Mouse (Mus musculus) spleen, postnatal 14 days (tissue): Measurements from ENCODE around the gene B4galnt1.
"Not testable (repeated sequence)": the region's sequence is repeated elsewhere in the genome, so short reads cannot be mapped to it uniquely, and the experiment has no call there.

Experiments
- DNase-seq, 2 experiments: peaks; one replicate each; pipeline ENCODE4 v3.0.0; 2021 to 2022; ENCODE audit warnings: low spot score in 2 of 2

B4galnt1 gene

DNA sequence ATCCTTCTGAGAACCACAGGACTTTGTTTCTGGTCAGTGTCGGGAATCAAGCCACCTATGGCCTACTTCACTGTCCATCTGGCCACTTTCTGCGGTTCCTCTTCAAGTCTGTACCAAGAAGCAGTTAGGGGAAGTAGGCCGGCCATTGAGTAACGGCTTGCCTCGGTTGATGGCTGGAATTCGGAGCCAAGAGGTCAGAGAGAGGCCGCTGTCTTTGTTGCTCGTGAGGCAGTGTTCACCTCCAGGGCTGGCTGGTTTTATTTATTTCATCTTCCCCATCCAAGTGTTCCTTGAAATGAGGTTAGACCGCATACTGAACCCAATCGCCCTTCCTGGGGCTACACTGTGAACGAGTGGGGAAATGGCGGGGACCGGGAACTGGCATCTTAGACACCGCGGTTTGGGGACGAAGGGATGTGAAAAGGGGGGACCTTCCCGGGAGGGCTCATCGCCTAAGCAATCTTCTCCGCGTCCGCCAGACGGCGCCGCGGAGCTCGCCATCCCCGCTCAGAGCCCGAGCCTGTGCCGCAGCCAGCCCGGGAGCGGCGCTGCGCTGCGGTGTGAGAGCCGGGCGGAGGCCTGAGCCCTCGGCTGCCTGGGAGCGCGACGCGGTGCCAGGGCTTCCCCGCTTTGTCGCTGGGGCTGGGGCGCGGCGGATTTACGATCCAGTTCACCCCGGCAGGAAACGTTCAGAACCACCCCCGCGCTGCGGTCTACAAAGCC, at the start of gene B4galnt1:
B4galnt1 (plus strand) TSS at position 595 of the 723 bp plus-strand sequence.
- DNase-seq, result peak; percentile 64 to 74

DNA sequence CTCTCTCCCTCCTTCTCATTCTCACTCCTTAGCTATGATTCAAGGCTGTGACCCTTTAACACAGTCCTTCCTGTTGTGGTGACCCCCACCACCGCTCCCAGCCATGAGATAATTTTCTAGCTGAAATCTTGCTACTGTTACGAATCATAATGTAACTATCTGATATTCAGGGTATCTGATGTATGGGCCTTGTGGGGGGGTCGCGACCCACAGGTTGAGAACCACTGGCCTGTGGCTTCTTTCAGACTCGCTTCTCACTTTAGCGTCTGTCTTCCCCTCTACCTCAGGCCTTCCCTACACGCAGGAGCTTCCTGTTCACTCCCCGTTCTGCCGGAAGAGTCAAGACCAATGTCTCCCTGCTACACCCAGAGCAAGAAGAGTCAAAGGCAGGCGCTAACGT, 46.6 kb upstream of the B4galnt1 start:
- DNase-seq, result no peak

DNA sequence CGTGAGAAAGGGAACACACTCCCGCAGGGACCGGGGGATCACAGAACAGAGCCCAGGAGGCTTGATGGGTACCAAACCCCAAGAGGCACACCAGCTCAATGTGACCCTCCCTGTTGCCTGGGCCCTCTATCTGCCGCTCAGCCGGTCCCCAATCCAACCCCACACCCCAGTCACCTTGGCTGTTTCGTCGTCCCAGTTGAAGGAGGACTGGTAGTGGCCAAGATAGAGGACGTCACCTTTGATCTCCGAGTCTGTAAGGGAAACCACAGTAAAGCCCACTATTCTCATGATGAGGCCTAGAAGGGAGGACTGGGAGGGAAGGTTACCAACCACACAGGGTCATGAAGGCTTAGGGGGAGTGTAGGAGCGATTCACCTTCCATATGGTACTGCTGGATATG, 45.8 kb upstream of the B4galnt1 start:
- DNase-seq, result no peak

DNA sequence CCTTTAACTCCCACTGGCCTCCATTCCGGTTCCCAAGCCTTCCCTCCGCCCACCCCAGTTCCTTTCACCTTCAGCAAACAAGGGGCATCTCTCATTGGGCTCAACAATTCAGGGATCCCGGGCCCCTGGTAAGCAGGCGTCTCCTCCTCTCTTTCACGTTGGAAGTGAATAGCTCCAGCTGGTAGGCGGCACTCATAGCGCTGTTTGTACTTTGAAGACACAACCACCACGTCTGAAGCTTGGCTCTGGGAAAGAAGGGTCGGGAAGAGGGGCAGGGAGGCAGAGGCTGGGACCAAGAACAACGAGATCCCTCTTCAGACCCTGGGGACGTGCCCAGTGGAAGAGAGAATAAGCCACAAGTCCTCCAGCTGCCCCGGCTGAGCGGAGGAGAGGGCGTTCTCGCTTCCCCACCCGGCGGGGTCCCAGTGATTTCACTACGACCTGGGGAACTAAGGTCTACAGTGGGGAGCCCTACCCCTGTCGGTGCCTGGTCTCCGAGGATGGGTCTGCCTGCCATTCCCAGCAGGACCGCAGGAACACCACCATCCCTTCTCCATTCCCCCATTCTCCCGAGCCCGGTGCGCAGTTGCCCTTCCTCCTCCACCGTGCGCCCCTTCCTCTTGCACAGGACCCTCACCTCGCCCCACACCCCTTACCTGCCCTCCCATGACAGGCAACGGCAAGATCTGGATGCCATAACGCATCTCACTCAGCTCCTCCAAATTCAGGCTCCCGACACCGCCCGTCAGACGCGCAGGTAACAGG, 44.5 kb upstream of the B4galnt1 start:
- DNase-seq, result no peak

DNA sequence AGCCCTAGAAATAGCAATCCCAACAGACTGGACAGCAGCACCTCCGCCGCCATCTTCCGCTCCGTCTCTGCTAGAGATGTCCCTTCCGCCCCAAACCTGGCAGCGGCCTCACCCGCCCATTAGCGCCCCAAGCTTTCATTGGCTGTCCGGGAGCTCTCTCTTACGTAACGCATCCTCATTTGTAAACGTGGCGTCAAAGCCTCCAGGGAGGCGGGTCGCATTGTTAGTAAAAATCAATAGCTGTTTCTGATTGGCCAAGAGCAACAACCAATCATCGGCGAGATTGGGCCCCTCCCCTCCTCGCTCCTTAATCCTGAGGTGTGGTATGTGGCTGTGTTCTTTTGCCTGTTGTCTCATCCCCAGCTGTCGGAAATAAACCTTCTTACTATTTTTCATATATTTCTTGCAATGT, 44.0 kb upstream of the B4galnt1 start, which contains the start of gene Os9:
Os9 (minus strand) TSS at position 66 of the 412 bp plus-strand sequence.
- DNase-seq, result peak; percentile 89 to 94

DNA sequence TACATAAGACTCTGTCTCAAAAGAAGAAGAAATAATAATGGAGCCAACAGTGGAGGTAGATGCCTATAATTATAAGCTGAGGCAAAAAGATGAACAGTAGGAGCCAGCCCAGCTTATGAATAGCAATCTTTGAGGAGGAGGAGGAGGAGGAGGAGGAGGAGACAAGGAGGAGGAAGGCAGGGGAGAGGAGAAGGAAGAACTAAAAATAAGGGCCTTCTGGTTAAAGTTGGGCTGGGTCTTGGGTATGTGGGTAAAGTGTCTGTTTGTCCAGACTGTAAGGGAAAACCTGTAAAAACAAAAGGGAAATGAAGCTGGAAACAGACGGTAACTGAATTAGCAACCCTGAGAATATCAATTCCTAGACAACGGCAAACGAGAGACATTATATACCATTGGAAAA, 43.0 kb upstream of the B4galnt1 start:
- no peak for DNase-seq

DNA sequence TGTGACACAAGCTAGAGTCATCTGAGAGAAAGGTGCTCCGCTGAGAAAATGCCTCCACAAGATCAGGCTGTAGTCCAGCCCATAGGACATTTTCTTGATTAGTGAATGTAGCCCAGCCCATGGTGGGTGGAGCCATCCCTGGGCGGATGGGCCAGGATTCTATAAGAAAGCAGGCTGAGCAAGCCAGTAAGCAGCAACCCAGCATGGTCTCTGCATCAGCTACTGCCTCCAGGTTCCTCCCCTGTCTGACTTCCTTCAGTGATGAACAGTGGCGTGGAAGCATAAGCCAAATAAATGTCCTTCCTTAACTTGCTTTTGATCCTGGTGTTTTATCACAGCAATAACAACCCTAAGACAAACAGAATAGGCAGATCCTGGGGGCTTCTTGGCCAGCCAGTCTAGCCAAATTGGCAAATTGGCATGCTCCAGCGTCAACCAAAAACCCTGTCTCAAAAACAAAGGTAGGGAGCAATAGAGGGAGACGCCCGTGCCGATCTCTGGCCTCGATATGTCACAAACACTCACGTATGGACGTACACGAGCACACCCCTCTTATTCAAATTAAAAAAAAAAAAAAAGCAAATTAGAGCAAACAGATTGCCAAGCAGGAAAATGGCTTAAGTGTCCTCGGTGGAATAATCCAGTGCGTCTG, 42.1 kb upstream of the B4galnt1 start:
- peak in 1 of 2 experiments; percentile 27 for DNase-seq

DNA sequence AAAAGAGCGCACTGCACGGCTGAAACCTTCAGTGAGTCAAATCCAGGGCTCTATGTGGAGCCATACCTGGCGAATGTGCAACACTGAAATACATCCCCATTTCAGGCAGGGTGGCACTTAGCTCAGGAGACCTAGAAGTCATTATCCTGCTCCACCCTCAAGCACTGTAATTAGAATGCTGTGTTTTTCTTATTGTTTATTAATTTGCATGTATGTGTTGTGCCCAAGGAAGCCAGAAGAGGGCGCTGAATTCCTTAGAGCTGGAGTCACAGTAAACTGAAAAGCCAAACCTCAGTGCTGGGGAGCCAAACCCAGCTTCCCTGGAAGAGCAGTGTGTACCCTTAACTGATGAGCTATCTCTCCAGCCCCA, 41.6 kb upstream of the B4galnt1 start:
- DNase-seq, result peak; percentile 39 to 64

DNA sequence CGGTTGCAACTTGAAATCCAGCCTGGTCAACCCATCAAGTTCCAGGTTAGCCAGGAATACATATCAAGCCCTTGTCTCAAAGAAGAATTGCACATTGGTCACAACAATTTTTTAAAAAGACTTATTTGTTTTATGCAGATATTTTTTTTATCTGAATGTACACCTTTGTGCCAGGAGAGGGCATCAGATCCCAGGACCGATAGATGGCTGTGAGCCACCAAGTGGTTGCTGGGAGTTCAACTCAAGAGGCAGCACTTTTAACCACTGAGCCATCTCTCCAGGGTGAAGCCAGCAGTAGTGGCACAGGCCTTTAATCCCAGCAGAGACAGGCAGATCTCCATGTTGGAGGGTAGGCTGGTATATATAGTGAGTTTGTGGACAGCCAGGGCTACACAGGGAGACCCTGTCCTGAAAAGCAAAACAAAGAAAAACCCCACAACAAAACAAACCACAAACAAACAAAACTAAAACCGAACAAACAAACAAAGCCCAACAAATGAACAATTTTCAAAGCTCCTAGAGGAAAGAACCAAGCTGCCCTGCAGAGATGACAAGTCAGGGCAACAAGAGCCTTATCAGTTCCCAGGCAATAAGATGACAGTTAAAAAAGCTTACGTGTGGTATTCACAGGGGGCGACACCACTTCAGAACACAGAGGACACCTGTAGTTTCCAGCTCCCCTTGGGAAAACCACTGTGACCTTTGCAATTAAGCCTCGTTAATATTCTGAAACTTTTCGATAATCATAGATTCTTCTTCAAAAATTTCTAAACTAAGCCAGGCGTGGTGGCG, 39.6 kb upstream of the B4galnt1 start:
- DNase-seq, result no peak

DNA sequence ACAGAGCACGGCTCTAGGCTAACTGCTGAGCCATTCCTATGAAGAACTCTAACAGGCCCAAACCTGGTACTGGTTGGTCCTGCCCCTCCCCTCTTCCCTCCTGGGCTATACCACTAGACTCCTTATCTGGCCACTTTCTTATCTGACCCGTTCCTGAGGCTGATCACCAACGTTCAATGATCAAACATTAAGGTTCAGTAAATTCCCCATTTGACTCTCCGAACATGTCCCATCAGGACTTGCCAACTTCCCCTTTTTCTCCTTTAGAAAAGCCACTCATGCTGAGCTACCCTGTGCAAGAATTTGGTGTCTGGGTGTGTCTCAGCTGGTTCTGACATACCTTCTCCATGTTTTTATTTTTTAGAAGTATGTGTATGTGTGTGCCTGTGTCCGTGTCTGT, 38.4 kb upstream of the B4galnt1 start:
- no peak for DNase-seq

DNA sequence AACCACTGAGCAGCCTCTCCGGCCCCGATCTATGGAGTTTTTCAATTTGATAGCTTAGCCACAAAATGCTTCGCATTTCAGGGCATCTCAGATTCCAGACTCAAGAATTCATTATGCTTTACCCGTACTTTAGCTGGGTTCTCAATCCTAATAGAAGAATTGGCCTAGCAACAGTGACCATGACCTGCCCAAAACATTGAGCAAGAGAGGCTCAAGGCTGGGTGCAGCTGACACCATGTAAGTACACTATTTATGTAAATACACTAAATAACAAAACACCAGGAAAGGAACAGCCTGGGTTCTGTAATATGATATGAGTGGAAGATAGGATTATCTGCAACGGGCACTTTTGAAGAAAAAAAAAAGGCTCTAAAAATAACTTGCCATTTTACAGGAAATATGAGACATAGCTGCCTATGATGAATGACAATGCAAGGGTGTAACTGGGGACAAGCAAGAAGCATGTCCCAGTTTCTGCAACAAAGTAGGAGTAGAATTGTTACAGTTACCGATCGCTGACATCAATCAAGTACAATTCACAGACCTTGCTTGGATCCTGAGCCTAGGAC, 37.2 kb upstream of the B4galnt1 start:
- no peak for DNase-seq

DNA sequence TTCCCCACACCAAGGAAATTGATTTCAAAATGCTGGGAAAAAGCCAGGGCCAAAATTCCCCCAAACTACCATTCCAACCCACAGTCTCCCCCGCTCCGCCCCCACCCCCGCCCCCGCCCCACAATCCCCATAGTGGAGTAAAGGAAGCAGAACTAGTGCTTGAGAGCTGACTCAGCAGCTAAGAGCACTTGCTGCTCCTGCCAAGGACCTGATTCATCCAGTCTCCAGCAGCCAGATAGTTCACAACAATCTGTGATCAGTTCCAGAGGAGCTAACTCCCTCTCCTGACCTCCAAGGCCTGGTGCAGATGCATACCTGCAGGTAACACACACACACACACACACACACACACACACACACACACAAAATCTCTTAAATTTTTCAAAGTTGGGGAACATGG, 35.6 kb upstream of the B4galnt1 start:
- DNase-seq, result no peak

DNA sequence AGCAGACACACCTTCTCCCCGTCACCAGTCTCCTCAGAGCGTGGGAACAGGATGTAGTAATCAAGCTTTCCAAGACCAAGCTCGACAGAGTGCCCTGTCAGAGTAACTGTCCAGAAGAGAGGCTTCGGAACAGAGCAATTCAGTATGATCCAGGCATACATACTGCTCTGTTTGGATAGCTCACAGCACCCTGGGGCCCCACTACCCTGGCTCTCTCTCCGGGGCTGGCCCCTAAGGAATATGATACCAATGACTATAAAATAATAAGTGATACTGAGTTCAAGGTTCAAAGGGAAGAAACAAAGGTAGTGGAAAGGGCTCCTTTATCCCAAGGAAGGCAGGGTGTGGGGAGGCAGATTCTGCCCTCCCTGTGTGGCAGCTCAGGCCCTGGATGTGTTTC, 32.6 kb upstream of the B4galnt1 start:
- no peak for DNase-seq

DNA sequence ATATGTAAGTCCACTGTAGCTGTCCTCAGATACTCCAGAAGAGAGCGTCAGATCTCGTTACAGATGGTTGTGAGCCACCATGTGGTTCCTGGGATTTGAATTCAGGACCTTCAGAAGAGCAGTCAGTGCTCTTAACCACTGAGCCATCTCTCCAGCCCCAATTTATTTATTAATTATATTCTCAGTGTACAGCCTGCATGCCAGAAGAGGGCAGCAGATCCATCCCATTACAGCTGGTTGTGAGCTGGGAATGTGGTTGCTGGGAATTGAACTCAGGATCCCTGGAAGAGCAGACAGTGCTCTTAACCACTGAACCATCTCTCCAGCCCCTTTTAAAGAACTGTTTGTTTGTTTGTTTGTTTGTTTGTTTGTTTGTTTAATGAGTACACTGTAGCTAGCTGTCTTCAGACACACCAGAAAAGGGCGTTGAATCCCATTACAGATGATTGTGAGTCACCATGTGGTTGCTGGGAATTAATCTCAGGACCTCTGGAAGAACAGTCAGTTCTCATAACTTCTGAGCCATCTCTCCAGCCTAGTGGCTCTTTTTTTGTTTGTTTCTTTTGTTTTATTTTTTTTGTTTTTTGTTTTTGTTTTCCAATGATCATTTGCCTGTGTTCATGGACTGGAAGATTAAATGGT, 30.5 kb upstream of the B4galnt1 start:
- not testable (repeated sequence) for DNase-seq

DNA sequence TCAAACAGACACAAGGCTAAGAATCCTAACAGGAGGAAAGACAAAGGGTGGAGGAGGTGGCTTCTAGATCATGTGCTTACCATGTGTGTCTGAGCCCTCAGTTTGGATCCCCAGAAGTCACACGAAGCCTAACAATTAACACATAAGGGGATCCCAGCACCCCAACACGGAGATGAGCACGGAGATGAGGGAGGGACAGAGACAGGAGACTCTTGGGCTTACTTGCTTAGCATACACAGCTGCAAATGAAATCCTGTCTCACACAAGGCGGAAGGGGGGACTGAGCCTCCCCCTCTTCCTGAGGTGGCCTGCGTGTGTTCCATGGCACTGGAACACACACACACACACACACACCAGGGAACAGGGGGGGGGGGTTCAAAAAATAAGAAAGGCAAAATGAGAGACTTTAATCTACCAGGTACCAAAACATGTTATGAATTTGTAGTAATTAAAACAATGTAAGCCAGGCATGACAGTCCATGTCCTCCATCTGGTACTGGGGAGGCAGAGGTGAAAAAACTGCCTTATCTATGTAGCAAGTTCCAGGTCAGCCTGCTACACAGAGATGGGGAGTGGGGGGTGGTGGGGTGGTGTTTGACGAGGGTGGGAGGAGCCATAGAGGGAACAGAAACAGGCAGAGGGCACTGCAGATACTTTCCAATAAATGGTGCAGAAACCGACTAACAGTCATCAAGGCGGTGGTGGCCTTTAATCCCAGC, 29.7 kb upstream of the B4galnt1 start:
- no peak for DNase-seq

DNA sequence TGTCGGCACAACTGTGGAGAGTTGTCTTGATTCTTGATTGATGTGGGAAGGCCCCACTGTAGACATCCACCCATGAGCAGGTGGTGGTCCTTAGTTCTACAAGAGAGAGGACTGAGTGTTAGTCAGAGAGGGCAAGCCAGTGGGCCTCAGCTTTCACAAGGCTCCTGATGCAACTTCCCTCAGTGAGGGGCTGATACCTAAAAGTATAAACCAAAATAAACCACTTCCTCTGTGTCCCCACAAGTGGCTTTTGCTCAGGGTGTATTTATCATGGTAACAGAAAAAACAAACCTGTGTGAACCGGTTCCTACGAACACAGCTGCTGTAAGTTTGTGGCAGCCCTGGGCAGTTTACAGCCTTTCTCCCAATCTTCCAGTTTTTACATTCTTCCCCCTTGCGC, 28.5 kb upstream of the B4galnt1 start:
- no peak for DNase-seq

DNA sequence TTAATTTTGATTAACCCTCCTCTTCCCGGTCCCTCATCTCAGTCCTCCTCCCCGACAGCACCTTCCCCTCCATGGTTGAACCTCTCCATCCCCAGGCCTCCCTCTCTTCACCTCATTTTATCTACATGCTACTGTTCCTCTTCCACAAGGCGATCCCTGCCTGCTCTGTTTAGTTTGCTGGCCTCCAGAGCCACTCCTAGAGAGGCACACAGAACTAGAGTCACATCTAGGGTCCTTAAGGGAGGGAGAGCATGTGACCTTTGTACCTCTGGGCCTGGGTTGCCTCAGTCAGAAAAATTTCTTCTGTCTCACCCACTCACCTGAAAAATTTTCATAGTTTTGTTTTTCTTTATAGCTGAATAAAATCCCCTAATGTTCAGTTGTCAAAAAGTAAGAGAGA, 27.1 kb upstream of the B4galnt1 start:
- no peak for DNase-seq

DNA sequence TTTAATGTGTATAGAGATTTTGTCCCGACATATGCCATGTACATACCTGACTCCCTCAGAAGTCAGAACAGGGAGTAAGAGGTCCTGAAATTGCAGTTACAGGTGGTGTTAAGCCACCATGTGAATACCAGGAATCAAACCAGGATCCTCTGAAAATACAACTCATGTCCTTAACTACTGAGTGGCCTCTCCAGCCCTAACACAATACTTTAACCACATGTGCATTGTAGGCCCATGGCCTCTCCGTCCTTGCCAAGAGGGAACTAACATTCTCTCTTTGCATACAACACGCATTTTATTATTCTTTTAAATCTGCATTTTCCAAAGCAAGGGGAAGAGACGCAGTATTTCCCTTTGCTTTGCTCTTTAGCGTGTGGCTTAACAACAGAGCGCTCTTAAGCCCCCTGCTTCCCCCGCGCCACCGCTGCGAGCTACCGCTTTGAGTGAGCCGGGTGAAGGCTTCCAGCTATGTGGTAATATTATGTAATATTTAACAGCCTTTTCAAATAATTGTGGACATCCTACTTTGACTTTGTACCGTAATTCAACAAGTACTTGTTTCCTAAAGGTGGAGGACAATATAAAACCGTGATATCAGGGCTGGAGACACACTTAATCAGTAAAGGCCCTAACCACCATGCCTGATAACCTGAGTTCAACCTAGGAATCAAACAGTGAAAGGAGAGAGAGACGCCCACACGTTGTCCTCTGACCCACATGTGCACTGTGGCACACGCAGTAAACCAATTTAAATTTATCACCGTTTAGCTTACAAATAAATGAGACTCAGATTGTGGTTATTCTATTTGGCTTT, 26.5 kb upstream of the B4galnt1 start:
- DNase-seq, result no peak

DNA sequence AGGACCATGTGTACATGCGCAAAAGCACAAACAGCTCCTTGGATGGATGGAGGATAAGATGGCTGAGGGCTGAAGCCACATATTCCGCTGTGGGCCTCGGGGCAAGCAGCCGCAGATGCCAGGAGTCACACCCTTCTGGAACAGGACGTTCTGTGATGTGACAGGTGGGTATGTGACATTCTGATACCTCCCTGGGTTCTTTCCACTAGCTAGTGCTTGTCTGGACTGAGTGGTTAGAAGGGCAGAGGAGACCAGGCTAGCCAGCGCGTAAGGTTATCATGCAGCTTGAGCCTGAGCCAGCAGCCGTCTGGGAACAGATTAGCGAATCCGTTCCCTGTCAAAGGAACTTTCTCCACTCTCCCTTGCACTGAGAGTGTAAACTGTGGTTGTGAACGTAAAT, 24.1 kb upstream of the B4galnt1 start:
- no peak for DNase-seq

DNA sequence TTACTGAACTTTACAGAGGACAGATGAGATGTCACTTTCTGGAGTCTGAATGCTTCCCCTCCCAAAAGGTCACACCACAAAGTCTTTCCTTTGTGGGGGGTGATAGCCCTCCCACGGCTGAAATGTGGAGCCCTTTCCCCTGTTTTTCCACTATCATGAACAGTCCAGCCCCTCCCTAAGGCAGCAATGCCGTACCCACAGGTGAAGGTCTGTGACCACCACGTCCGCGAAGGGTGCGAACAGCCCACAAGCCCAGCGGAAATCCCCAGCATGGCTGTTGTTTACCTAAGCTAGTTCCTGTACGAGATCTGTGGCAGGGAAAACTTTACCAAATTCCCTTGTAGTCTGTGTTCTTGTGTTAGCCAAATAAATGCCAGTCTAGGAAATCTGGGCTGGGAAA, 23.5 kb upstream of the B4galnt1 start:
- no peak for DNase-seq
